Mouse (Mus musculus) heart, embryonic 10.5 days (tissue): ENCODE measurements around the gene Adipor1. TPM values are rescaled to one million over a fixed set of nuclear protein-coding genes. Genes with fewer than 3 reads are reported as not detected.
"Not testable (repeated sequence)": the region's sequence is repeated elsewhere in the genome, so short reads cannot be mapped to it uniquely, and the experiment has no call there.

Source experiments
- DNase-seq: peaks from one replicate; pipeline ENCODE4 v3.0.0-alpha.2; 2017; ENCODE audit warnings: low spot score
- H3K27ac ChIP-seq: fragments of 300-500 bp; sonication (generic); 2 replicates; pipeline ENCODE4 v1.5.1; 2016; ENCODE audit warnings: mild to moderate bottlenecking
- H3K27me3 ChIP-seq: fragments of 300-500 bp; sonication (generic); 2 replicates; pipeline ENCODE4 v1.6.1; 2016; ENCODE audit warnings: mild to moderate bottlenecking; ENCODE audit not compliant: poor library complexity, insufficient read depth, severe bottlenecking
- H3K36me3 ChIP-seq: fragments of 300-500 bp; sonication (generic); 2 replicates; pipeline ENCODE4 v1.6.1; 2016; ENCODE audit warnings: mild to moderate bottlenecking, moderate library complexity
- H3K4me1 ChIP-seq: fragments of 300-500 bp; sonication (generic); 2 replicates; pipeline ENCODE4 v1.6.1; 2016; ENCODE audit warnings: mild to moderate bottlenecking
- H3K4me3 ChIP-seq: fragments of 300-500 bp; sonication (generic); 2 replicates; pipeline ENCODE4 v1.5.1; 2016; ENCODE audit warnings: mild to moderate bottlenecking, moderate library complexity
- H3K9me3 ChIP-seq: fragments of 300-500 bp; sonication (generic); 2 replicates; pipeline ENCODE4 v1.6.1; 2016; ENCODE audit warnings: mild to moderate bottlenecking, moderate library complexity
- WGBS: fragments of 180-500 bp; shearing (Covaris S2); methylation state at CpG from one replicate; pipeline ENCODE4 v1.1.7; 2016; 5-methylcytosine and 5-hydroxymethylcytosine counted together
- polyA plus RNA-seq: library from polyadenylated mRNA; unstranded; fragments of >200 nt; fragmentation: Nextera tagmentation; extraction: Ambion mirVana; gene quantifications from 2 replicates; pipeline ENCODE4 v1.2.1, GENCODE M21; 2016

Adipor1 gene
- polyA plus RNA-seq, 1 experiment from 2014 or later, result 91.3 TPM

DNA sequence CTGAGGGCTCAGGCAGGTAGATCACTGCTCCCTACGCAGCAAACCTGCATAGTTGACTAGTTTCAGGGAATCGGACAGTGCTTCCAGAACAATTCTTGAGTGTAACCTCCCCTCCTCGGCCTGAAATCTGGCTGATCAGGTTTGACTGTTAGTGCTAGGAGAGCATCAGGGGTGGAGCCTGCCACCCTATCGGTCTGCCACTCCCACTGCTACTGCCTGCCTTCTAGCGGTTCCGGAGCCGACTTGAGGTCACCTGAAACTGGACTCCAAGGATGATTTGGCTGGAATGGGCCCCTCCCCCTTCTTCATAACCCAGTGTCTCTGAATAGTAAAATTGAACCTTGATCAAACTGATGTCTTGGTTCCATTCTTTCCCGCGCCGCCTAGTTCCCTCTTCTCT is 17.8 kb downstream of the Adipor1 start:
- H3K27me3 ChIP-seq, result no peaks in the 10 kb centered on the region
- no peak overlapping the region for H3K27ac ChIP-seq
- WGBS, result 83% methylated on average over 10 of the region's 10 CpGs
- peaks cover 52% of the 10 kb centered on the region for H3K36me3 ChIP-seq
- no peaks in the 10 kb centered on the region for H3K9me3 ChIP-seq
- H3K4me3 ChIP-seq, result no peak overlapping the region
- H3K4me1 ChIP-seq, result no peaks in the 10 kb centered on the region
- DNase-seq, result no peak

DNA sequence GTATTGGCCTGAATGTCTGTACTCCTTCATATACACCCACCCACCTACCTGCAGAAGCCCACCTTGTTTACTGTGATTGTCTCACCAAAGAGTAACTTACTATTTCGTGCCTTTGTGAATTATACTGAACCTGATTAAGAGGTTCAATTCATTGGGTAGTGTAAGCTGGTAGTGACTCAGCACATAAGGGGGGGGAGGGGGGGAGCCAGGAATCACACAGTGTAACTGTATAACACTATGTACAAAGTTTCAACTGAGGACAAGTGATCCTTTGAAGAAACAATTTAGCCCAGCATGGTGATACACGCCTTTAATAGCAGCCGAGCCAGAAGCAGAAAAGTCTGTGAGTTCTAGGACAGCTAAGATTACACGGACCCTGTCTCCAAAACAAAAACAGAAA is 18.3 kb downstream of the Adipor1 start:
- Histone ChIP-seq H3K4me3 (no peak overlapping the region), H3K36me3 (peaks cover 47% of the 10 kb centered on the region), H3K27me3 (no peaks in the 10 kb centered on the region), H3K27ac (no peak overlapping the region), H3K4me1 (no peaks in the 10 kb centered on the region), H3K9me3 (no peaks in the 10 kb centered on the region)
- 90% methylated on average over 4 of the region's 4 CpGs for WGBS
- no peak for DNase-seq

- H3K4me3 ChIP-seq, result no peak overlapping the region
- H3K27me3 ChIP-seq, result no peaks in the 10 kb centered on the region
- H3K4me1 ChIP-seq, result no peaks in the 10 kb centered on the region
- H3K36me3 ChIP-seq, result peaks cover 31% of the 10 kb centered on the region
- no peak overlapping the region for H3K27ac ChIP-seq
- WGBS, result 25% methylated on average over 4 of the region's 4 CpGs
- DNase-seq, result no peak
- H3K9me3 ChIP-seq, result no peaks in the 10 kb centered on the region
Observed at GRCm38 (mm10) chr1:134435414-134435813, 20.2 kb downstream of the Adipor1 start.

GRCm38 (mm10) chr1:134440437-134440836 is 25.3 kb downstream of the Adipor1 start:
- Histone ChIP-seq H3K9me3 (no peaks in the 10 kb centered on the region), H3K27ac (no peak overlapping the region), H3K36me3 (no peaks in the 10 kb centered on the region), H3K4me1 (no peaks in the 10 kb centered on the region), H3K4me3 (no peak overlapping the region), H3K27me3 (no peaks in the 10 kb centered on the region)
- WGBS, result 85% methylated on average over 6 of the region's 6 CpGs
- DNase-seq, result no peak

DNA sequence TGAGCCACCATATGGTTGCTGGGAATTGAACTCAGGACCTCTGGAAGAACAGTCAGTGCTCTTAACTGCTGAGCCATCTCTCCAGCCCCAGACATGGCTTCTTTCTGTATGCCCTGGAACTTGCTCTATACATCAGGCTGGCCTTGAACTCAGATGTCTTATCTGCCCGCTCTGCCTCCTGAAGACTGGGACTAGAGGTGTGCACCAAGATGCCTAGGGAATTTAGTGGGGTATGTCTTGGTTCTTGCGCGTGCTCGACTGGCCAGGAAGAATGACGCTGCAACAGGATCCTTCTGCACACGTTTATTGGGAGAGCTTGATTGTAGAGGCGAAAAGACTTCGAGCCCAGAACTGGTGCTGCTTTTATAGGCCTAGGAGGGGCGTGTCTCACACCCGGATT is 26.6 kb downstream of the Adipor1 start:
- WGBS, result 96% methylated on average over 6 of the region's 10 CpGs

GRCm38 (mm10) chr1:134442394-134442793 is 27.2 kb downstream of the Adipor1 start:
- no peaks in the 10 kb centered on the region for H3K9me3 ChIP-seq
- H3K27me3 ChIP-seq, result no peaks in the 10 kb centered on the region
- 96% methylated on average over 3 of the region's 3 CpGs for WGBS
- DNase-seq, result no peak
- H3K36me3 ChIP-seq, result no peaks in the 10 kb centered on the region
- H3K4me1 ChIP-seq, result no peaks in the 10 kb centered on the region
- no peak overlapping the region for H3K4me3 ChIP-seq
- no peak overlapping the region for H3K27ac ChIP-seq

More for the DNA sequence above, 26.6 kb downstream of the Adipor1 start:
- not testable (repeated sequence) for H3K27ac ChIP-seq, H3K9me3 ChIP-seq, H3K4me3 ChIP-seq, H3K36me3 ChIP-seq, DNase-seq, H3K4me1 ChIP-seq, H3K27me3 ChIP-seq

GRCm38 (mm10) chr1:134443288-134443687 is 28.1 kb downstream of the Adipor1 start:
- not testable (repeated sequence) for H3K36me3 ChIP-seq, H3K4me1 ChIP-seq, H3K27ac ChIP-seq, DNase-seq, H3K27me3 ChIP-seq, H3K9me3 ChIP-seq, H3K4me3 ChIP-seq
- WGBS, result 97% methylated on average over 1 of the region's 1 CpGs

GRCm38 (mm10) chr1:134445418-134445817 is 30.2 kb downstream of the Adipor1 start:
- Histone ChIP-seq H3K4me1 (no peaks in the 10 kb centered on the region), H3K27ac (no peak overlapping the region), H3K9me3 (no peaks in the 10 kb centered on the region), H3K4me3 (no peak overlapping the region), H3K27me3 (no peaks in the 10 kb centered on the region), H3K36me3 (no peaks in the 10 kb centered on the region)
- WGBS, result 79% methylated on average over 2 of the region's 2 CpGs
- no peak for DNase-seq

DNA sequence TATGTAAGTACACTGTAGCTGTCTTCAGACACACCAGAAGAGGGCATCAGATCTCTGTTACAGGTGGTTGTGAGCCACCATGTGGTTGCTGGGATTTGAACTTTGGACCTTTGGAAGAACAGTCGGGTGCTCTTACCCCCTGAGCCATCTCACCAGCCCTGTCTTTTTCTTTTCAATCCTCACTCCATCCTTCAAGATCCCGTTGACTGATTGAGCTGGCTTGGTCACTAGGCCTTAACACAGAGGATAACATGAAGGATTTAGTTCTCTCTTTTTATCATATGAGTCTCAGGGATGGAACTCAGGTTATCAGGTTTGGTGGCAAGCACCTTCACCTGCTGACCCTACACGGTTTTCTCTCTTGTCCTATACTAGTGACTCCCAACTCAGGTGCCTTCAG is 33.4 kb downstream of the Adipor1 start:
- not testable (repeated sequence) for H3K36me3 ChIP-seq, H3K4me1 ChIP-seq
- WGBS, result 70% methylated on average over 3 of the region's 3 CpGs

GRCm38 (mm10) chr1:134450201-134450600 is 35.0 kb downstream of the Adipor1 start:
- WGBS, result 76% methylated on average over 4 of the region's 4 CpGs
- Histone ChIP-seq H3K4me3 (no peak overlapping the region), H3K9me3 (no peaks in the 10 kb centered on the region), H3K27me3 (no peaks in the 10 kb centered on the region), H3K27ac (no peak overlapping the region), H3K4me1 (no peaks in the 10 kb centered on the region), H3K36me3 (no peaks in the 10 kb centered on the region)
- no peak for DNase-seq

More for the DNA sequence above, 33.4 kb downstream of the Adipor1 start:
- H3K4me3 ChIP-seq, DNase-seq, H3K27ac ChIP-seq, H3K27me3 ChIP-seq, H3K9me3 ChIP-seq: not testable (repeated sequence)

DNA sequence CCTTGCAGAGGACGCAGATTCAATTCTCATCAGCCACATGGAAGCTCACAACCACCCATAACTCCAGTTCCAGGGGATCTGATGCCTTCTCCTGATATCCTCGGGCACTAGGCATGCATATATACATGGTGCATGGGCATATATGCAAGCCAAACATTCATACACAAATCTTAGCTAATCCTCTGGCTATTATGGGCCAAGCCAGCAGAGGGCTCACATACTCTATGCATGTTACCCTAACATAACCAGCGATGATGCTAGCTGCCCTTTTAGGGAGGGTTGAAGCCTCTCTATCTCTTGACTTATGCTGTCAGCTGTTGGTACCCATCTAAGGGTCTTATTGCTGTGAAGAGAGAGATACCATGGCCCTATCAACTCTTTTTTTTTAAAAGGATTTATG is 35.8 kb downstream of the Adipor1 start:
- no peak overlapping the region for H3K4me3 ChIP-seq
- H3K27me3 ChIP-seq, result no peaks in the 10 kb centered on the region
- H3K4me1 ChIP-seq, result peaks cover under 1% of the 10 kb centered on the region; the same call in 1 of the 2 replicates
- no peak overlapping the region for H3K27ac ChIP-seq
- no peaks in the 10 kb centered on the region for H3K9me3 ChIP-seq
- 43% methylated on average over 3 of the region's 3 CpGs for WGBS
- no peak for DNase-seq
- H3K36me3 ChIP-seq, result no peaks in the 10 kb centered on the region

DNA sequence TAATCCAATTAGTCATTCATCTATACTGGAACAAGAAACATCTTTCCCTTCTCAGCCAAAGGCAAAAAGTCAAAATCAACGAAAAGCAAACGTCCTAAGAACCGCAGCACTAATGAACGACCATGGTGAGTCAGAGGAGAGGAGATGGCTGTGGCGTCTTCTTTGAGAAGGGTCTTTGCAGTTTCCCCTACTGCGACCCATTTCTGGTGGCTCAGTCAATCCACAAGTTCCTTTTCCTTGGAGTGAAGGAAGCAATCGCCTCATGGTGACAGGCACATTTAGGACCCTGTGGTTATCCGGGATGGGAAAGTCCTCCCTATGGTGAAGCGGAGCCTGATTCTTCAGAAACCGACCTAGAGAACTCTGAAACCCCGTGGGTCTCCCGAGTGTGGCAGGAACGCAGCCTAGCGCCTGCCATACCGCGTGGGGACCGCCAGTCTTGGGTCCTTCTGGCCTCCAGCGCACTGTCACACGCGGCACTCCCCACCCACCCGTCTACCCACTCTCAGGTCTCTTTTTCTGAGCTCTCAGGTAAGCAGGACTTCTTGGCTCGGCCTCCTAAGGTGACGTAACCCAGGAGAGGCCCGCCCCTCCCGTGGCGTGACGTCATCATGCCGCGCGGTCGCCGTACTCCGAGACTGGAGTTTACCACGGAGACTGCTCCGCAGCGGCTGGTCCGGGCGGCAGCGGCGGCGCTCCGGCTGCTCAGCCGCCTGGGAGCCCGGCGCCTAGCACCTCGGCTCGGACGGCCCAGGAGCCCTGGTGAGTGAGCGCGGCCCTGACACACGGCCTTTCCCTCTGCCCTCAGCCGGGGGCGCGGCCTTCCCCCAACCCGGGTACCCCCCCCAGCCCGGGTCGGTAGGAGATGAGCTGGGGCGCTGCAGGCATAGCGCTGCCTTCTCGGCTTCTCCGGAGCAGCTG is 40.0 kb downstream of the Adipor1 start, which contains the start of gene Klhl12:
Gene Klhl12 (plus strand): TSS at position 628 of the 921 bp plus-strand sequence.
- H3K36me3 ChIP-seq, result peaks cover 17% of the 10 kb centered on the region
- no peaks in the 10 kb centered on the region for H3K9me3 ChIP-seq
- H3K4me1 ChIP-seq, result peaks cover 5% of the 10 kb centered on the region
- DNase-seq, result peak; percentile 96
- H3K4me3 ChIP-seq, result peak within 1 kb of the TSS; percentile 100
- under 1% methylated on average over 61 of the region's 61 CpGs for WGBS
- H3K27ac ChIP-seq, result peak within 1 kb of the TSS; percentile 96
- H3K27me3 ChIP-seq, result no peaks in the 10 kb centered on the region

- WGBS, result 24% methylated on average over 5 of the region's 5 CpGs
- Histone ChIP-seq H3K4me3 (peak overlapping the region; percentile 100), H3K9me3 (no peaks in the 10 kb centered on the region), H3K36me3 (peaks cover 25% of the 10 kb centered on the region), H3K4me1 (peaks cover 5% of the 10 kb centered on the region), H3K27me3 (no peaks in the 10 kb centered on the region), H3K27ac (no peak overlapping the region)
- DNase-seq, result no peak
Observed at GRCm38 (mm10) chr1:134456060-134456459, 40.9 kb downstream of the Adipor1 start.
